ENCODE assay signal across 8 mouse cellular contexts in the genomic region with DNA sequence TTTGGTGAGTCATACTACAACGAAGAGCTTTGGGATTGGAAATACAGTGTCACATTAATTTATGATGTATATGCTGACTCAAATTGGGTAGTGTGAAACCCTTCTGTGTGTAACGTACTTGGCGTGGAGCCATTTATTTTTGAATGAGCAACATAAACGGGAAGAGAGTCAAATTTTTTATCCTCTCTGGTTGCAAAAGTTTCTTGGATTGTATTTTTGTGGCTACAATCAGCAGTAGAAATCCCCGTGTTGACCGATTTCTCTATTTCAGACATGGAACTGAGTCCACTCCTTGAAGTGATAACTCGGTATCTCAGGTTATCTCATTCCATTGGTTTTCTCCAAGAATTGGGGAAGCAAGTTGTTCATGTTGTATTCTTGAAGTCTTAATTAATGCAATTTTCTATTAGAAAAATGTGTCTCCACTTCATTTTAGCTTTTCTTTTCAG. TPM values are rescaled to one million over a fixed set of nuclear protein-coding genes. Genes with fewer than 3 reads are reported as not detected.
DNase-seq lines count a peak whose midpoint lies in the region; ATAC-seq and TF ChIP-seq lines count a peak whose summit lies in the region.
"Had no signal": no experiment of that assay in that cellular context is flagged by ENCODE, and none has a peak within 500 bp of the region (broad histone marks: within the 10 kb centered on the region; RNA-seq: fewer than 3 reads in every experiment).

No protein-coding gene starts in this region.

- no peaks in the 10 kb centered on the region for H3K36me3 ChIP-seq in lung, embryonic 15.5 days
- H3K36me3 ChIP-seq in embryonic facial prominence, embryonic 14.5 days (ENCODE audit: control insufficient read depth, insufficient read depth, low read length): no peaks in the 10 kb centered on the region
- H3K36me3 ChIP-seq in limb, embryonic 14.5 days (ENCODE audit: control insufficient read depth, insufficient read depth, low read length): no peaks in the 10 kb centered on the region

- no peaks in the 10 kb centered on the region for H3K9me3 ChIP-seq in lung, embryonic 15.5 days
- H3K9me3 ChIP-seq in embryonic facial prominence, embryonic 14.5 days (ENCODE audit: control insufficient read depth, low read length): no peaks in the 10 kb centered on the region
- no peaks in the 10 kb centered on the region for H3K9me3 ChIP-seq in limb, embryonic 14.5 days (ENCODE audit: control insufficient read depth, low read length)

- peak overlapping the region; percentile 82 for H3K4me3 ChIP-seq in lung, embryonic 15.5 days
- peak overlapping the region; percentile 97 for H3K4me3 ChIP-seq in embryonic facial prominence, embryonic 14.5 days (ENCODE audit: low read depth, low read length)
- H3K4me3 ChIP-seq in limb, embryonic 14.5 days (replicated peaks; ENCODE audit: low read length): peak overlapping the region; percentile 99
- peak overlapping the region; percentile 89; the same call in 1 of the 2 replicates for H3K4me3 ChIP-seq in olfactory bulb, adult 2 months (ENCODE audit: insufficient read depth, low read depth, low read length)

- H3K27me3 ChIP-seq in lung, embryonic 15.5 days: no peaks in the 10 kb centered on the region
- H3K27me3 ChIP-seq in embryonic facial prominence, embryonic 14.5 days (replicated peaks; ENCODE audit: control insufficient read depth, insufficient read depth, low read length): no peaks in the 10 kb centered on the region
- no peaks in the 10 kb centered on the region for H3K27me3 ChIP-seq in limb, embryonic 14.5 days (ENCODE audit: control insufficient read depth, insufficient read depth, low read length)

- no peak for DNase-seq in lung, postnatal 14 days
- peak; percentile 45 for DNase-seq in embryonic facial prominence, embryonic 14.5 days (ENCODE audit: low spot score)
- no peak for DNase-seq in limb, embryonic 14.5 days (ENCODE audit: low spot score)
- DNase-seq in retina, postnatal 1 day: no peak
- no peak for DNase-seq in yolk sac, embryonic 10.5 days (ENCODE audit: low spot score)

- peak overlapping the region; percentile 99 for H3K27ac ChIP-seq in lung, embryonic 15.5 days
- H3K27ac ChIP-seq in embryonic facial prominence, embryonic 14.5 days (replicated peaks; ENCODE audit: low read depth, low read length): peak overlapping the region; percentile 100
- H3K27ac ChIP-seq in limb, embryonic 14.5 days (replicated peaks; ENCODE audit: low read depth, low read length): peak overlapping the region; percentile 100
- H3K27ac ChIP-seq in olfactory bulb, adult 2 months (ENCODE audit: insufficient read depth, low read depth, low read length): no peak overlapping the region

- no peak for TF ChIP-seq POLR2A in limb, embryonic 14.5 days (IDR thresholded peaks at IDR 0.05; ENCODE audit: borderline replicate concordance, extremely low read depth, insufficient read depth, insufficient read length)
- no peak for TF ChIP-seq POLR2A in olfactory bulb, adult 2 months (IDR thresholded peaks at IDR 0.05; ENCODE audit: insufficient read depth, low read depth, low read length)

- peak overlapping the region; percentile 67 for H3K4me2 ChIP-seq in lung, embryonic 15.5 days
- H3K4me2 ChIP-seq in embryonic facial prominence, embryonic 14.5 days (ENCODE audit: low read depth, low read length): peak overlapping the region; percentile 83
- peak overlapping the region; percentile 86 for H3K4me2 ChIP-seq in limb, embryonic 14.5 days (replicated peaks; ENCODE audit: low read depth, low read length, severe bottlenecking)

- H3K9ac ChIP-seq in lung, embryonic 15.5 days: peak overlapping the region; percentile 97
- peak overlapping the region; percentile 100 for H3K9ac ChIP-seq in embryonic facial prominence, embryonic 14.5 days (ENCODE audit: low read depth, low read length)
- peak overlapping the region; percentile 99 for H3K9ac ChIP-seq in limb, embryonic 14.5 days (ENCODE audit: low read depth, low read length, severe bottlenecking)

- under 1% methylated on average over 7 of the region's 7 CpGs for WGBS in lung, embryonic 15.5 days
- WGBS in embryonic facial prominence, embryonic 14.5 days: 6% methylated on average over 7 of the region's 7 CpGs
- 4% methylated on average over 7 of the region's 7 CpGs for WGBS in limb, embryonic 14.5 days
- WGBS in olfactory bulb, adult 2 months: 2% methylated on average over 7 of the region's 7 CpGs

- no peak for ATAC-seq in lung, embryonic 15.5 days (ENCODE audit: borderline replicate concordance, extremely low read depth, low FRiP score, low TSS enrichment)
- ATAC-seq in embryonic facial prominence, embryonic 14.5 days (ENCODE audit: low read depth): no peak
- no peak for ATAC-seq in limb, embryonic 14.5 days (ENCODE audit: low FRiP score, low read depth)

- no peak for TF ChIP-seq CTCF in olfactory bulb, adult 2 months (IDR thresholded peaks at IDR 0.05; ENCODE audit: insufficient read depth, low read depth, low read length)

- H3K4me1 ChIP-seq in lung, embryonic 15.5 days: peaks cover 34% of the 10 kb centered on the region
- H3K4me1 ChIP-seq in embryonic facial prominence, embryonic 14.5 days (ENCODE audit: control insufficient read depth, insufficient read depth, low read length): peaks cover 28% of the 10 kb centered on the region
- peaks cover 18% of the 10 kb centered on the region for H3K4me1 ChIP-seq in limb, embryonic 14.5 days (ENCODE audit: control insufficient read depth, insufficient read depth, low read length)
- H3K4me1 ChIP-seq in olfactory bulb, adult 2 months (ENCODE audit: control insufficient read depth, insufficient read depth, low read length): peaks cover 9% of the 10 kb centered on the region

RNA-seq across cellular contexts. Expression of a gene that starts 1.3 kb away (rescaled TPM):
- 75.7 and 76.9 TPM in 2 replicates for polyA plus RNA-seq in lung, embryonic 15.5 days (2015; fragmentation: Nextera tagmentation; extraction: Ambion mirVana)
- polyA plus RNA-seq in embryonic facial prominence, embryonic 14.5 days (2014; fragmentation: Nextera tagmentation; extraction: Ambion mirVana): 91.2 and 95.4 TPM in 2 replicates
- 63.9 and 65.6 TPM in 2 replicates for polyA plus RNA-seq in limb, embryonic 14.5 days (2012; rRNA removed)
- 88.4 and 93.6 TPM in 2 replicates for polyA plus RNA-seq in limb, embryonic 14.5 days (2014; fragmentation: Nextera tagmentation; extraction: Ambion mirVana)
- polyA plus RNA-seq in olfactory bulb, adult 2 months (2012; ENCODE audit: insufficient read depth, insufficient read length, low replicate concordance, missing spikeins): 56.9 and 143 TPM in 2 replicates

RNA-seq across cellular contexts. Expression of a gene that starts 45.5 kb away (rescaled TPM):
- not detected in 2 replicates for polyA plus RNA-seq in lung, embryonic 15.5 days (2015; fragmentation: Nextera tagmentation; extraction: Ambion mirVana)
- polyA plus RNA-seq in embryonic facial prominence, embryonic 14.5 days (2014; fragmentation: Nextera tagmentation; extraction: Ambion mirVana): not detected in 2 replicates
- polyA plus RNA-seq in limb, embryonic 14.5 days (2012; rRNA removed): not detected in 2 replicates
- polyA plus RNA-seq in limb, embryonic 14.5 days (2014; fragmentation: Nextera tagmentation; extraction: Ambion mirVana): not detected in 2 replicates
- polyA plus RNA-seq in olfactory bulb, adult 2 months (2012; ENCODE audit: insufficient read depth, insufficient read length, low replicate concordance, missing spikeins): not detected in 2 replicates
- polyA plus RNA-seq: gonadal fat pad, adult 2 months had no signal
